ENCODE assay signal across 10 mouse cellular contexts in genomic region chr7:65577118-65577517, GRCm38 (mm10). TPM values are rescaled to one million over a fixed set of nuclear protein-coding genes. Genes with fewer than 3 reads are reported as not detected.
DNase-seq lines count a peak whose midpoint lies in the region; ATAC-seq lines count a peak whose summit lies in the region.
"Had no signal": no experiment of that assay in that cellular context is flagged by ENCODE, and none has a peak within 500 bp of the region (broad histone marks: within the 10 kb centered on the region; RNA-seq: fewer than 3 reads in every experiment).

No protein-coding gene starts in this region.

- peak; percentile 22 for DNase-seq in hindbrain, embryonic 10.5 days (ENCODE audit: low spot score)
- peak; percentile 28 for DNase-seq in cerebellum, adult 9-11 months
- DNase-seq in neural tube, embryonic 11.5 days (ENCODE audit: low spot score): peak; percentile 32
- no peak for DNase-seq in gastrocnemius, postnatal 14 days
- no peak for DNase-seq in gastrocnemius, adult 18-20 months (ENCODE audit: low spot score)
- no peak for DNase-seq in spleen, postnatal 10 days (ENCODE audit: low spot score in 2 of 2)

- H3K4me2 ChIP-seq in hindbrain, embryonic 12.5 days (replicated peaks): no peak overlapping the region
- no peak overlapping the region for H3K4me2 ChIP-seq in hindbrain, embryonic 13.5 days
- H3K4me2 ChIP-seq in neural tube, embryonic 11.5 days (ENCODE audit: low read depth): no peak overlapping the region
- H3K4me2 ChIP-seq: neural tube, embryonic 12.5 days had no signal

- no peak overlapping the region for H3K27ac ChIP-seq in hindbrain, embryonic 10.5 days
- no peak overlapping the region for H3K27ac ChIP-seq in hindbrain, embryonic 12.5 days
- no peak overlapping the region for H3K27ac ChIP-seq in hindbrain, embryonic 13.5 days
- no peak overlapping the region for H3K27ac ChIP-seq in neural tube, embryonic 11.5 days (ENCODE audit: low read depth, low read length)
- H3K27ac ChIP-seq: neural tube, embryonic 12.5 days had no signal

- H3K9ac ChIP-seq in hindbrain, embryonic 12.5 days: no peak overlapping the region
- no peak overlapping the region for H3K9ac ChIP-seq in hindbrain, embryonic 13.5 days
- no peak overlapping the region for H3K9ac ChIP-seq in neural tube, embryonic 11.5 days (ENCODE audit: low read length)
- H3K9ac ChIP-seq: neural tube, embryonic 12.5 days had no signal

- ATAC-seq in hindbrain, embryonic 12.5 days (ENCODE audit: low FRiP score): no peak
- ATAC-seq in hindbrain, embryonic 13.5 days (ENCODE audit: low FRiP score): peak; percentile 69; the same call in 1 of the 2 replicates
- ATAC-seq in neural tube, embryonic 11.5 days (ENCODE audit: insufficient read depth, low FRiP score, low TSS enrichment): no peak

- 63% methylated on average over 12 of the region's 12 CpGs for WGBS in hindbrain, embryonic 10.5 days
- 52% methylated on average over 12 of the region's 12 CpGs for WGBS in hindbrain, embryonic 12.5 days
- WGBS in hindbrain, embryonic 13.5 days: 52% methylated on average over 12 of the region's 12 CpGs
- WGBS in neural tube, embryonic 11.5 days: 63% methylated on average over 12 of the region's 12 CpGs

- peaks cover 3% of the 10 kb centered on the region for H3K4me1 ChIP-seq in hindbrain, embryonic 10.5 days (replicated peaks)
- H3K4me1 ChIP-seq in hindbrain, embryonic 12.5 days: 0 out of 2 replicates have a peak, but pooled peaks cover 2% of the 10 kb centered on the region
- H3K4me1 ChIP-seq in hindbrain, embryonic 13.5 days (replicated peaks): peaks cover 14% of the 10 kb centered on the region
- no peaks in the 10 kb centered on the region for H3K4me1 ChIP-seq in neural tube, embryonic 11.5 days (ENCODE audit: control insufficient read depth, insufficient read depth, low read length)
- H3K4me1 ChIP-seq: neural tube, embryonic 12.5 days had no signal

- intact Hi-C loops in gastrocnemius, postnatal 14 days (cut with DNase I; ENCODE audit: low total_unique reads): no loop called here

- no peaks in the 10 kb centered on the region for H3K36me3 ChIP-seq in hindbrain, embryonic 10.5 days
- no peaks in the 10 kb centered on the region for H3K36me3 ChIP-seq in hindbrain, embryonic 12.5 days
- H3K36me3 ChIP-seq in hindbrain, embryonic 13.5 days: no peaks in the 10 kb centered on the region
- H3K36me3 ChIP-seq in neural tube, embryonic 11.5 days (ENCODE audit: control insufficient read depth, insufficient read depth, low read length): no peaks in the 10 kb centered on the region
- H3K36me3 ChIP-seq: neural tube, embryonic 12.5 days had no signal

- no peak overlapping the region for H3K4me3 ChIP-seq in hindbrain, embryonic 10.5 days
- no peak overlapping the region for H3K4me3 ChIP-seq in hindbrain, embryonic 12.5 days
- no peak overlapping the region for H3K4me3 ChIP-seq in hindbrain, embryonic 13.5 days
- H3K4me3 ChIP-seq in neural tube, embryonic 11.5 days (ENCODE audit: low read depth, low read length): no peak overlapping the region
- H3K4me3 ChIP-seq: neural tube, embryonic 12.5 days had no signal

- H3K27me3 ChIP-seq in hindbrain, embryonic 10.5 days (ENCODE audit: insufficient read depth, poor library complexity, severe bottlenecking): no peaks in the 10 kb centered on the region; the same call in 1 of the 2 replicates
- no peaks in the 10 kb centered on the region for H3K27me3 ChIP-seq in hindbrain, embryonic 12.5 days
- H3K27me3 ChIP-seq in hindbrain, embryonic 13.5 days: no peaks in the 10 kb centered on the region
- no peaks in the 10 kb centered on the region for H3K27me3 ChIP-seq in neural tube, embryonic 11.5 days (ENCODE audit: control insufficient read depth, insufficient read depth, low read length)
- H3K27me3 ChIP-seq: neural tube, embryonic 12.5 days had no signal

- no peaks in the 10 kb centered on the region for H3K9me3 ChIP-seq in hindbrain, embryonic 10.5 days
- H3K9me3 ChIP-seq in hindbrain, embryonic 12.5 days (replicated peaks): no peaks in the 10 kb centered on the region
- no peaks in the 10 kb centered on the region for H3K9me3 ChIP-seq in hindbrain, embryonic 13.5 days
- no peaks in the 10 kb centered on the region for H3K9me3 ChIP-seq in neural tube, embryonic 11.5 days (ENCODE audit: control insufficient read depth, low read length)
- H3K9me3 ChIP-seq: neural tube, embryonic 12.5 days had no signal

RNA-seq across cellular contexts. Expression of gene Tjp1, which starts 49.5 kb away (rescaled TPM):
- polyA plus RNA-seq in hindbrain, embryonic 10.5 days (2016; fragmentation: Nextera tagmentation; extraction: Ambion mirVana): 19.0 and 24.4 TPM in 2 replicates
- polyA plus RNA-seq in hindbrain, embryonic 12.5 days (2016; fragmentation: Nextera tagmentation; extraction: Ambion mirVana): 36.3 and 36.7 TPM in 2 replicates
- polyA plus RNA-seq in hindbrain, embryonic 13.5 days (2015; fragmentation: Nextera tagmentation; extraction: Ambion mirVana): 26.1 and 29.4 TPM in 2 replicates
- 24.6 and 27.8 TPM in 2 replicates for polyA plus RNA-seq in neural tube, embryonic 11.5 days (2014; fragmentation: Nextera tagmentation; extraction: Ambion mirVana)
- 10 to 100 TPM; 40.2 to 42.2 TPM for total RNA-seq in gastrocnemius, postnatal 14 days (2021)
- 10 to 100 TPM; 14.9 to 16.6 TPM for total RNA-seq in gastrocnemius, adult 18-20 months (2021)
- total RNA-seq: CH12.LX had no signal

Comparison
In these comparisons a context has a peak if more than half of its experiments do, and no peak if none do; other contexts are left out.
1. DNase-seq: peak in hindbrain, embryonic 10.5 days (single experiment), cerebellum, adult 9-11 months (single experiment) and neural tube, embryonic 11.5 days (single experiment); none in gastrocnemius, postnatal 14 days (single experiment), gastrocnemius, adult 18-20 months (single experiment) and spleen, postnatal 10 days (0 of 2).